Mouse (Mus musculus) lung, embryonic 14.5 days (tissue): ENCODE data around the gene Lin7a. TPM values are rescaled to one million over a fixed set of nuclear protein-coding genes. Genes with fewer than 3 reads are reported as not detected.

Experiments
- ATAC-seq: fragments of 200-750 bp; cut with Nextera tagmentation; 2 replicates; pipeline ENCODE4 v1.8.0; 2017; ENCODE audit warnings: mild to moderate bottlenecking, moderate TSS enrichment, moderate library complexity; ENCODE audit not compliant: insufficient read depth
- DNase-seq: peaks from one replicate; pipeline ENCODE4 v3.0.0-alpha.2; 2015
- H3K27ac ChIP-seq: fragments of 300-500 bp; sonication (generic); 2 replicates; pipeline ENCODE4 v1.5.1; 2014; ENCODE audit warnings: low read depth, mild to moderate bottlenecking, moderate library complexity
- H3K27me3 ChIP-seq: fragments of 300-500 bp; sonication (generic); 2 replicates; pipeline ENCODE4 v1.6.1; 2014; ENCODE audit warnings: low read length, control low read depth; ENCODE audit not compliant: insufficient read depth
- H3K36me3 ChIP-seq: fragments of 300-500 bp; sonication (generic); 2 replicates; pipeline ENCODE4 v1.6.1; 2014; ENCODE audit warnings: control low read depth; ENCODE audit not compliant: insufficient read depth
- H3K4me1 ChIP-seq: fragments of 300-500 bp; sonication (generic); 2 replicates; pipeline ENCODE4 v1.6.1; 2014; ENCODE audit warnings: antibody characterized with exemption, control low read depth; ENCODE audit not compliant: insufficient read depth
- H3K4me2 ChIP-seq: fragments of 300-500 bp; sonication (generic); 2 replicates; pipeline ENCODE4 v1.6.1; 2014; ENCODE audit warnings: mild to moderate bottlenecking
- H3K4me3 ChIP-seq: fragments of 300-500 bp; sonication (generic); 2 replicates; pipeline ENCODE4 v1.5.1; 2014; ENCODE audit warnings: low read depth, low read length
- H3K9ac ChIP-seq: fragments of 300-500 bp; sonication (generic); 2 replicates; pipeline ENCODE4 v1.6.1; 2014
- H3K9me3 ChIP-seq: fragments of 300-500 bp; sonication (generic); 2 replicates; pipeline ENCODE4 v1.6.1; 2016; ENCODE audit warnings: low read depth, low read length, control low read depth
- CTCF ChIP-seq: IDR thresholded peaks from 2 replicates; pipeline ENCODE4 v1.5.1; 2016; ENCODE audit warnings: antibody characterized with exemption, low read depth
- WGBS: fragments of 180-500 bp; shearing (Covaris S2); extraction: QIAGEN DNeasy Blood & Tissue Kit; methylation state at CpG from one replicate; pipeline ENCODE4 v1.1.7; 2014; 5-methylcytosine and 5-hydroxymethylcytosine counted together
- polyA plus RNA-seq: library from polyadenylated mRNA; unstranded; fragments of >200 nt; fragmentation: Nextera tagmentation; extraction: Ambion mirVana; gene quantifications from 2 replicates; pipeline ENCODE4 v1.2.1, GENCODE M21; 2014

The Lin7a gene
- polyA plus RNA-seq, 1 experiment from 2014 or later = 12.5 TPM

GRCm38 (mm10) chr10:107253191-107253965, 18.1 kb upstream of the Lin7a start:
- 86% methylated on average over 4 of the region's 4 CpGs for WGBS
- H3K27me3 ChIP-seq = no peaks in the 10 kb centered on the region
- H3K9ac ChIP-seq = no peak overlapping the region
- H3K27ac ChIP-seq = no peak overlapping the region
- no peak overlapping the region for H3K4me3 ChIP-seq
- no peak for TF ChIP-seq CTCF
- no peaks in the 10 kb centered on the region for H3K9me3 ChIP-seq
- H3K4me2 ChIP-seq = no peak overlapping the region
- ATAC-seq (no peak), DNase-seq (no peak)
- H3K36me3 ChIP-seq = no peaks in the 10 kb centered on the region
- no peaks in the 10 kb centered on the region for H3K4me1 ChIP-seq

GRCm38 (mm10) chr10:107254656-107255055, 16.8 kb upstream of the Lin7a start:
- no peak overlapping the region for H3K4me2 ChIP-seq
- H3K9me3 ChIP-seq = no peaks in the 10 kb centered on the region
- H3K27me3 ChIP-seq = no peaks in the 10 kb centered on the region
- DNase-seq (no peak), ATAC-seq (no peak)
- no peaks in the 10 kb centered on the region for H3K4me1 ChIP-seq
- no peak overlapping the region for H3K9ac ChIP-seq
- H3K27ac ChIP-seq = no peak overlapping the region
- no peaks in the 10 kb centered on the region for H3K36me3 ChIP-seq
- TF ChIP-seq CTCF = no peak
- no peak overlapping the region for H3K4me3 ChIP-seq

GRCm38 (mm10) chr10:107255351-107256050, 16.0 kb upstream of the Lin7a start:
- ATAC-seq (no peak), DNase-seq (no peak)
- Histone ChIP-seq H3K36me3 (no peaks in the 10 kb centered on the region), H3K4me2 (no peak overlapping the region), H3K4me1 (no peaks in the 10 kb centered on the region), H3K9me3 (no peaks in the 10 kb centered on the region), H3K4me3 (no peak overlapping the region), H3K27ac (no peak overlapping the region), H3K9ac (no peak overlapping the region), H3K27me3 (no peaks in the 10 kb centered on the region)
- 85% methylated on average over 6 of the region's 6 CpGs for WGBS
- no peak for TF ChIP-seq CTCF

GRCm38 (mm10) chr10:107256451-107256960, 15.0 kb upstream of the Lin7a start:
- DNase-seq (no peak), ATAC-seq (no peak)
- H3K9ac ChIP-seq = no peak overlapping the region
- H3K4me3 ChIP-seq = no peak overlapping the region
- H3K36me3 ChIP-seq = no peaks in the 10 kb centered on the region
- TF ChIP-seq CTCF = no peak
- 71% methylated on average over 5 of the region's 5 CpGs for WGBS
- no peak overlapping the region for H3K4me2 ChIP-seq
- no peak overlapping the region for H3K27ac ChIP-seq
- no peaks in the 10 kb centered on the region for H3K27me3 ChIP-seq
- no peaks in the 10 kb centered on the region for H3K9me3 ChIP-seq
- H3K4me1 ChIP-seq = no peaks in the 10 kb centered on the region

- no peak overlapping the region for H3K4me3 ChIP-seq
- H3K36me3 ChIP-seq = no peaks in the 10 kb centered on the region
- DNase-seq (no peak), ATAC-seq (no peak)
- WGBS = 83% methylated on average over 2 of the region's 2 CpGs
- no peaks in the 10 kb centered on the region for H3K4me1 ChIP-seq
- no peak overlapping the region for H3K4me2 ChIP-seq
- no peaks in the 10 kb centered on the region for H3K9me3 ChIP-seq
- TF ChIP-seq CTCF = 0 out of 2 replicates have a peak, but pooled peaks have one; percentile 13
- no peaks in the 10 kb centered on the region for H3K27me3 ChIP-seq
- no peak overlapping the region for H3K9ac ChIP-seq
- no peak overlapping the region for H3K27ac ChIP-seq
Observed at GRCm38 (mm10) chr10:107260428-107260827, 11.1 kb upstream of the Lin7a start.

GRCm38 (mm10) chr10:107272131-107272803, 781 bp downstream of the Lin7a start:
- WGBS = under 1% methylated on average over 41 of the region's 41 CpGs
- ATAC-seq = peak; percentile 77
- Histone ChIP-seq H3K9ac (peak overlapping the region; percentile 58), H3K4me2 (peak overlapping the region; percentile 98), H3K27ac (peak overlapping the region; percentile 69; the same call in 1 of the 2 replicates), H3K36me3 (no peaks in the 10 kb centered on the region), H3K27me3 (peaks cover 23% of the 10 kb centered on the region), H3K9me3 (no peaks in the 10 kb centered on the region), H3K4me1 (no peaks in the 10 kb centered on the region), H3K4me3 (peak overlapping the region; percentile 67)
- peak; percentile 58 for DNase-seq
- TF ChIP-seq CTCF = no peak

- Histone ChIP-seq H3K9ac (peak overlapping the region; percentile 58), H3K4me3 (peak overlapping the region; percentile 67), H3K36me3 (no peaks in the 10 kb centered on the region), H3K27ac (peak overlapping the region; percentile 69; the same call in 1 of the 2 replicates), H3K9me3 (no peaks in the 10 kb centered on the region), H3K27me3 (peaks cover 23% of the 10 kb centered on the region), H3K4me2 (peak overlapping the region; percentile 98), H3K4me1 (no peaks in the 10 kb centered on the region)
- WGBS = 5% methylated on average over 11 of the region's 11 CpGs
- ATAC-seq = peak; percentile 50
- peak; percentile 39 for DNase-seq
- TF ChIP-seq CTCF = no peak
Observed at GRCm38 (mm10) chr10:107272804-107273145, 1.3 kb downstream of the Lin7a start.
